Mouse (Mus musculus): Measurements from ENCODE around the gene Hoxd4.

DNA sequence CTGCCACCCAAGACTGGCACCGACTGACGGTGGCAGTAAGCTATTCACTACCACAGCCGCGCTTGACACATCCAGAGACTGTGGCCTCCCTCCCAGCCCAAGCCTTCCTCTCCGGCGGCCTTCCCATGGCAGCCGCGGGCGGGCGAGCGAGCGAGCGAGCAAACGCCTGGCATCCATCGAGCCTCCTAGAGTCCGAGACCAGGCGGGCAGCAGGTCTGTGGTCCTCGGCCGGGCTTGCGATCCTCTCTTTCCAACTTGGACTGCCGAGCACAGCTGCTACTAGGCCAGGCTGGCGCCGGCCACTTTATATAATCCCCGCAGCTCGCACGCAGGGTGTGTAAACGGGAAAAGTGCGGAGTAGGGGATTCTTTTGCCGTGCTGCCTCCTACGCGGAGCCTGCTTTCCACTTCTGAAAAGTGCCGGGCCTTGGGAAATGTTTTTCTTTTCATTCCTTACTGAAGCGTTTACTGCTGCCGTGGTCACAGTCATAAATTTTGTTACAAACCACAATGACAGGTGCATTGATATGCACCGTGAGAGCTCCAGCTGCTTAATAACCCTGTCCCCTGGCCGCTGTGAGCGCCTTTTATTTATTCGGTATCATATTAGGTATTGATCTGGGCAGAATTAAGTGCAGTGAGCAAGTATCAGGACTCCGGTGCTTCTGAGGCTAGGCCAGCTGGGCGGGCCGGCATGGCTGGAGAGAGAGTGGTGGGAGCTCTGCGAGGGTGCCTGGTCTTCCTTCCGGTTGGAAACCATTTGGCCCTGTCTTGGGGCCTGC, 28.8 kb downstream of the Hoxd4 start:
- TF ChIP-seq TAL1 (conservative IDR thresholded peaks at IDR 0.05; ENCODE audit: low read depth, low read length) (no peak), GATA1 (IDR thresholded peaks at IDR 0.05; ENCODE audit: borderline replicate concordance, low read length) (no peak), CTCF (IDR thresholded peaks at IDR 0.05; ENCODE audit: low read depth, low read length) (no peak), POLR2AphosphoS5 (IDR thresholded peaks at IDR 0.05; ENCODE audit: insufficient replicate concordance, low read depth, low read length) (no peak)
